Mouse (Mus musculus): Measurements from ENCODE around the gene Ephb6. TPM values are rescaled to one million over a fixed set of nuclear protein-coding genes. Genes with fewer than 3 reads are reported as not detected.

Gene Ephb6
- total RNA-seq, 2 experiments from 2014 or later, result 1.7 to 4.2 TPM

DNA sequence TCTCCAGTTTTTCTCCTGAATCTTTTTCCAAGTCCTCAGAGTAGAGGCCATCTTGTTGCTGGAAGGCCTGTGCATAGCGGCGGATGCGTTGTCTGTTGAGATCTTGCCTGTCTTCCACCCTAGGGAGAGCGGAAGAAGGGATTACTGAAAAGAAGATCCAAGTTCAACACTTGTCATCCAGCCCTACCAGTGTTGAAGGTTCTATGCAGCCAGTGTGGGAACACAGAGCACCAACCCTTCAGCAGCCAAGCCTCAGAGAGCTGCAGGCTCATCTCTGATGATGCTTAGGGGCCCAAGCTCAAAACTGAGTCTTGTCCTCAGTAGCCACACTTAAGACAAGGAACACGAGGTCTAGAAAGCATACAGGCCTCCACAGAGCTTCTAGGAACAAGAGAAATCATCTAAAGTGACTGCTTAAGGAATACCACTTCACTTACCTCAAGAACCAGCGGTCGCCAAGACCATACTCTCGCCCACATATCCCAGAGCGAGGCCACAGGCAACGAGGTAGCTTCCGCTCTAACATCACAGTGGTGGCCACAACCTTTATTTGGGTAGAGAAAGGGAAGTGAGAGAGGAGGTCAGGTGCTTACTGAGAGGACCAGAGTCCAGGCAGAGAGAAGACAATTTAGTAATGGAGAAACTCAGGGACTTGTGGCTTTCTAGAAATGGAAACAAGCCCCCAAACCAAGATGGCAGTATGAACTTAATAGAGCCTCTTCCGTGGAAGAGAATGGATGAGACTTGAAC, 16.1 kb downstream of the Ephb6 start:
- no peak for ATAC-seq (replicated peaks; ENCODE audit: poor library complexity)

DNA sequence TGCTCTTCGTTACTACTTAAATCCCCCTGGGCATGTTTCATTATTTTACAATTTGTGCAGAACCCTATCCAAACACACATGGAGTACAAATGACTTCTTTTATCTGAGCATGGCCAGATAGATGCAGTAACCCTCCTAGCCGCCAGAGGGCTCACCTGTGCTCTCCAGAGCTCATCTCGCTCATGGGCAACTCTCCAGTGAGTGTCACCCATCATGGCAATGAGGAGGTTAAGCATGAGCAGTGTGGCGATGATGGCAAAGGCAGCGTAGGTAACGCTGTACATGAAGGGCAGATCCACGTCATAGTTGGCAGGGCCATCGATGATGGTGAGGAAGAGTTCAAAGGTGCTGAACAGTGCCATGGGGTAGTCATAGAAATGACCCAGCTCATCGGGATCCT, 17.4 kb downstream of the Ephb6 start:
- ATAC-seq (replicated peaks; ENCODE audit: poor library complexity), result peak; percentile 92

DNA sequence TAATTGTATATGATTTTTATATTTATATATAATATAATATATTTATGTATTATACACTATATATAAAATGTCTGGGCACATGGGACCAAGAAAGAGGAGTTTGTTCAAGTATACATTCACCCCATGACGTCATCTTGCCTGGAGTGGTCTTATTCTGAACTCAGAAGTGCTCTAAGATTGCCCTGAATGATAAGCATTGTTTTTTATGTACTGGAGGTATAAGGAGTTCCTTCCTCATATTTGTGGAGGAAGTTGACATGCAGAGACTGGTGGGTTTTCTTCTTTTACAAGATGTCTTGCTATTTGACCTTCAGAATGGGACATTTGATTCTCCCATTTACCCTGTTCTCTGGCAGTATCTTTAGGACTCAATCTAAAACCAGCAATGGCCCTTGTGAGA, 22.9 kb downstream of the Ephb6 start:
- ATAC-seq (replicated peaks; ENCODE audit: poor library complexity), result no peak; the same call in 1 of the 2 replicates

DNA sequence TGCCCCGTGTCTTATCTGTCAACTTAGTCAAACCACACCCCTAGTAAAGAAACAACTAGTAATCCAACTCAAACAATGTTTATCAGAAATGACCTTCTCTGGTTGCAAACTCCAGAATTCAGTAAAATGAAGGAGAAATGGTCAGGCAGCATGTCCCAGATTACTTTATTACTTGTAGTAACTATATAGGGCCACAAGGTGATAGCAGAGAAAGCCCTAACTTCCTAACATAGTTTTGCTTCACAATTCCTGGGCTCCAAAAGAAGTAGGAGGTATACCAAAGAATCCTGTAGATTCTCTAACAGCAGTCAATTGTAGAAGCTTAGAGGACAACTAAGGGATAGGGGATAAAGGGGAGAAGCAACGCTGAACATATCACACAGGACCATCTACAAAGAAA, 25.5 kb downstream of the Ephb6 start:
- no peak for ATAC-seq (replicated peaks; ENCODE audit: poor library complexity)

DNA sequence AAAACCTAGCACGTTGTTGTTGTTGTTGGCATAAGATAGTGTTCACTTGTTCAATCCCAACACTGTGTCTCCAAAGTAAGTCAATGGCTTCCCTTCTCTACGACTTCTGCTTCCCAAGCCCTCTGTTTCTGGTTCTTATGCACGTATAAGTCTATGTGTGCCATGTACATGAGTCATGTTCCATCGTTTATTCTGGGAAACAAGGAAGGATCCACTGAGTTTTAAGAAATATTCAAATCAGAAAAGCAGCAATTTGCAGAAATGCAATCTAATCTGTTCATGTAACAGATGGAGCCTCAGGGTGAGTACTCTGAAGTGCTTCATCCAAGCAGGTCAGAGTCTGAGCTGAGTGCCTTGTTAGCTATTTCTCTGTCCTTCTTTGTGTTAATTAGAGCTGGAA, 26.3 kb downstream of the Ephb6 start:
- ATAC-seq (replicated peaks; ENCODE audit: poor library complexity), result no peak

DNA sequence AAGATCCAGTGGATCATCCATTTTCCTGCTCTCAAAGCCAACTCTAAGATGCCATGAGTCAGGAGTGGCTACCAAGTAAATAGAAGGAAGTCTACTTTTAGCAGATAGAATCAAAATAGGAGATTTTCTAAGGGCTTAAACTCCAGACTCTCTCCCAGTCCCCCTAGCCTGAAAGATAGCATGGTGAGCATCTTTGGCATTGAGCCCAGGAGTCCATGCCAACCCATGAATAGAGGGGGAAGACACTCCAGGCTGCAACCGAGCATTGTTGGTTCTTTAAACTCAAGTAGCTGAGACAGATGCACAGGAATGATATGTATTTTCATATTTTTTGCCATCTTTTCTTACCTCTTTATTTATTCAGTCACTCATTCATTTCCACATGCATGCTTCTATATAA, 29.9 kb downstream of the Ephb6 start:
- 0 out of 2 replicates have a peak, but pooled peaks have one; percentile 17 for ATAC-seq (replicated peaks; ENCODE audit: poor library complexity)

DNA sequence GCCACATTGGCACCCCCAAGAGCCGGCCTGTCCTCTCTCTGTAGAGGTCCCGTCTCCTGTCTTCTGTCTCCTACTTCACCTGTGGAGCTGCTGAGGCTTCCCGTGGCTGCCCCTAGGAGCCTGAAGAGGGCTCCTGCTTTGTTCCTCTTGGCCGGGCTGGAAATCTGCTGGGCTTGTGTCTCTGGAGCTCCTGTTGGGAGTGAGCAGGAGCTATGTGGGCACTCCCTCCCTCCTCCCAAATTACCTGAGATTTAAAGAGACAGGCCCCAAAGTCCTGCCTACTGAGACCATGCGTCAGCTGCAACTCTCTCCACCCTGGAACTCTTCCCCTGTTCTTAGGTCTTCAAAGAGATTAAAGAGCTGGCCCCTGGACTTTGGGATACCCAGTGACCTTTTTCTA, 30.9 kb downstream of the Ephb6 start, which contains the start of gene Trpv6:
Gene Trpv6, minus strand, starts transcription at position 228 of the 400 bp plus-strand sequence.
- ATAC-seq (replicated peaks; ENCODE audit: poor library complexity), result no peak

DNA sequence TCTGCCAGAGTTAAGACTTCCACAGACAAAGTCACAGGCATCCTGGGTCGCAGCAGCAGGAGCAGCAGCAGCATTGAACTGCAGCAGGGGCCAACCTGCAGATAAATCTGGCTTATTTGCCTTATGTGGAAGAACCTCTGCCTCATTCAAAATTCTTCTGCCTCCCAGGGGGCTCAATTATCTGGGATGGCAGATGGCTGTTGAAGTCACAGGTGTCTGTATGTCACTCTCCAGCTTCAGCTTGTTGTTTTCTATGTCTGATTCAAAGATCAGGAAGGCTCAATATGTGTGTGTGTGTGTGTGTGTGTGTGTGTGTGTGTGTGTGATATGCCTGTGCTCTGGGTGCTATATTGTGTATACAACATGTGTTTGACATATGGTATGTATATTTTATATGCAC, 32.1 kb downstream of the Ephb6 start:
- no peak for ATAC-seq (replicated peaks; ENCODE audit: poor library complexity)

DNA sequence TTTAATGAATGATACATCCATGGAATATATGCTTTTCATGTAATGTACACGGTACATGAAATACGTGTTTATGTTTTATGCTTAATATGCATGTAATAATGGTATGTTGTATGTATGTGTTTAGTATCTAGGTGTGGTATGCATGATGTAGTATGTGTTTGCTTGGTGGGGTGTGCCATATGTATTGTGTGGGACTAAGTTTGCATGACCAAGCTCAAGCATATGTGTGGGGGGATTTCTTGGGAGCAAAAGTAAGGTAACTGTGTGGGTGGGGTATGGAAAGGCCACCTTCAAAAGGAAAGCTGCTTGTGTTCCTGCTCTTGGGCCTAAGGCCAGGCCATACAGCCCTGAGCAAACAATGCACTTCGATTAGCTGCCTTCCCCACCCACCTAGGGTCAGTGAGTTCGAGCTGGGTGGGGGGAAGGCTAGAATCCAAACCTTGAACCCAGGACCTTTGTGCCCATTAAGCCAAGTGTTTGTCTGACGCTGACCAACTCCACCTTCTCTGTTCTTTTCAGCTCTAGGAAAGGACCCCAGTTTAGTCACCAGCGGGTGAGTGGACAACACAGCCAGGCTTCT, 32.7 kb downstream of the Ephb6 start:
- no peak for ATAC-seq (replicated peaks; ENCODE audit: poor library complexity)

DNA sequence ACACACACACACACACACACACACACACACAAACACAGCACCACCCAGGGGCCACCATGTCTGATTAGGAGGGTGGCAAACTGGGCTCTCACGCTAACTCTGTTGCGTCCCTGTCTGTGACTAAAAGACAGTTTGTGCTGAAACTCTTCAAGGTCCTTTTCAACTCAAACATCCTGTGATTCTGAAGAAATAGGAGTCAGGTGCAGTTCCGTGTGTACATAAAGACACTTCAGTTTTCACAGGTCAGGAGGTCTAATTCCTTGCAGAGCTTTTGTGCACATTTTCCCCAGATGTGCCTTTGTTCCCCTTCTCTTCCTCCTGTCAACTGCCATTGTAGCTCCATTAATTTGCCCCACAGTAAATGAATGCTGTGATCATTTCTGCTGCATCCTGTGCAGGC, 35.2 kb downstream of the Ephb6 start:
- ATAC-seq (replicated peaks; ENCODE audit: poor library complexity), result no peak

DNA sequence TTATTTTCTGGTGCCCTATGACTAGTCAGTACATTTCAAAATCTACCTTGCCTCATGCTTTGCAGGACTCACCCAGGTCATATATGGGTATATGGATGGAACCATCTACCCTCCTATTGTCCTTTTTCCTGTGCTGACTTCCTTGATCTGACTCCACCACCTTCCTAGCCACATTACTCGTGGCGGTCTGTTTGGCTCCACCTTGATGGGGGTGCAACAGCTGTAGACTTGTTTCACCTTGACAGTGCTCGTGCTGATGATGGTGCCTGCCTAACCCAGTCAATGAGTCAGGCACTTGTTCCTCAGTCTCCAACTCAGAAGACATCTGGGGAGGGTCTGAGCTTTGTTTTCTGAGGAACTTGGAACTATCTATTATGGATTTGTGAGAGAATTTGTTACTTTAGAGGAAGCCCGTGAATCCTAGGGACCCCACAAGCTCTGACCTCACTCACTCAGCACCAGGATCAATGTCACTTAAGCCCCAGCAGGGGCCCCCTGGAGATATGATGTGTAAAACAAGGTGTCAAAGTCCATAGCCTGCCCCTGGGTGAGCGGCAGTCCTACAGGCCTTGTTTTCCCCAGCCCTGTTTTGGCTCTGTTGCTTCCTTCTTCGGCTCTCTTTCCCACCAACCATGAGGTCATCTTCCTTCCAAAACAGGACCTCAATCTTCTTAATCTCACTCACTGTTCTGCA, 36.0 kb downstream of the Ephb6 start:
- no peak for ATAC-seq (replicated peaks; ENCODE audit: poor library complexity)

DNA sequence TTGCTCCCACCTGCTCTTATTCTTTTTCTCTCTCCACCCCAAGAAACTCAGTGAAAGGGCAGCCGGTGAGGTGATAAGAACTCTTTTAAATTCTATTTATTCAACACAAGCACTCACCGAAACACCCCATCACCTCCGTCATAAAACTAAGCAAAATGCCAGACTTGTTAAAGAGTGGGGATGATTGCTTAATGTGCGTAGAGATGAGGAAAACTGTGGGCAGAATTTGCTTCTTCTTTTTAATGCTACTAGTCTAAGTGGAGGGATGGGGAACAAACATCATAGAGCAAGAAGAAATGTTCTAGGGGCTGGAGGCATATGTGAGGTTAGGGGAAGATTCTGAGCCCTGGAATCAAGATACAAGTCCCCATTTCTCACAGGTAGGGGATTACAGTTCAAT, 37.5 kb downstream of the Ephb6 start:
- ATAC-seq (replicated peaks; ENCODE audit: poor library complexity), result peak; percentile 78

DNA sequence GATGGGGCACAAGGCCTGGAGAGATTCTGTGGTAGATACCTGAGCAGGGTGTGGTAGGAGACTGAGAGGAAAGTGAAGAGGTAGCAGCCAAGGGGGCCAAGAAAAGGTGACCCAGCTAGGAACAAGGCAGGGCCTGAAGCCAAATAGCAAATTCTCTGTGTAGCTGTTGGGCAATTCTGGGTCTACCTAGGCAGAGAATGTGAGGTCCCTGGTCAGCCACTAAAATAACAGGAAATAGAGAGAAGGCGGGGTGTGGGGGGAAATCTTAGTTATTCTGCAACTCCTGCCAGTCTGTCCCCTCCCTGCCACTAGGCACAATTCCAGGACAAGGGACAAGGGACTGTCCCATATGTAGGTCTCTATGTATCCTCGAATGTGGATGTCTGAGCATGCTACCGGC, 37.9 kb downstream of the Ephb6 start:
- ATAC-seq (replicated peaks; ENCODE audit: poor library complexity), result peak; percentile 67

DNA sequence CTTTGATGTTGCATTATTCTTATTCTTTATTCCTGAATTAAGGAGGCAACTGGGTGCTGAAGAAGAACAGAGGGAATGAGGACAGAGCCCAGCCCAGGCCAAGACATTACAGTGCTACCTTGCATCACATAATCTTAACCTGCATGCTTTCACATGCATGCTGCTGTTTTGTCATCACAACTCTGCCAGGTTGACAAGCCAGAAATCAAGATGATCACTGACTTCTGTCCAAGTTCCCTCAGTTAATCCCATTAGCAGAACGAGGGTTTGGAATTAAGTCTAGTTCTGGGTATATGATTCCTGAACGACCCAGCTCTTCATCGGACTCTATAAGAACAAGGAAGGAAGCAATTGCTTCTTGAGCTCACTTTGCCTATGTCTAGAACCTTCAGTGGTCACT, 40.9 kb downstream of the Ephb6 start:
- no peak for ATAC-seq (replicated peaks; ENCODE audit: poor library complexity)

DNA sequence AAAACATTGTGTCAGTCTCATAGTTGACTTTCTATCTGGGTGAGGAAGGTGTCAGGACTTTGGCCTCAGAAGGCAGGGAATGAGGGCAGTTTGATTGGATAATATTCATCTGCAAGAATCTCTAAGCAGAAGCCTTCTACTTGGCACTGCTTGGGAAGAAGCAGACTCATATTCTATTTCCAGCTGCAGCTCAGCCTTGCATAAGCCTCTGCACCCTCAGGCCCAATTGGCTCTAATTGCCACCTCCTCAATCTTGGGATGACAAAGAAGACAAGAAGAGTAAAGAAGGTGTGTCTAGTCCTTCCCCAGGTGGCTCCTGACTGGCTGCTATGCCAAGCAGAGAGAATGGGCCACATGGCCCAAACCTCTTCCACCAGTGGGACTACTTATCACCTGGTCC, 41.4 kb downstream of the Ephb6 start:
- ATAC-seq (replicated peaks; ENCODE audit: poor library complexity), result no peak

DNA sequence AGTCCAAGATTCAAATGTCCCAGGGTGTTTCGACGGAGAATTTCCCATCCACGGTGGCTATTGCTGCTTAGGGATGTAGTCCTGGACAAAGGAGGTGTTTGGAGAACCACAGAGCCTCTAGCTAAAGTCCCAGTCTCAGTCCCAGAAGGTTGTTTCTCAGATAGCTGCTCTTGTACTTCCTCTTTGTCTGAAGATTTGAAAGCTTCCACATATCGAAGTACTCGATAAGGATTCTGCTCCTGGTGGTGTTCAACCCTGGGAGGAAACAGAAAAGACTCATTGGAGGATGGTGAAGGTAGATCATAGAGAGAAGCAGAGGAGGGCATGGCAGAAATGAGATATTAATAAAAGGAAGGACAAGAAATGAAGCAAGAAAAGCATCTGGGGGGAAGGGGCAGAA, 47.9 kb downstream of the Ephb6 start:
- ATAC-seq (replicated peaks; ENCODE audit: poor library complexity), result peak; percentile 38; the same call in 1 of the 2 replicates

DNA sequence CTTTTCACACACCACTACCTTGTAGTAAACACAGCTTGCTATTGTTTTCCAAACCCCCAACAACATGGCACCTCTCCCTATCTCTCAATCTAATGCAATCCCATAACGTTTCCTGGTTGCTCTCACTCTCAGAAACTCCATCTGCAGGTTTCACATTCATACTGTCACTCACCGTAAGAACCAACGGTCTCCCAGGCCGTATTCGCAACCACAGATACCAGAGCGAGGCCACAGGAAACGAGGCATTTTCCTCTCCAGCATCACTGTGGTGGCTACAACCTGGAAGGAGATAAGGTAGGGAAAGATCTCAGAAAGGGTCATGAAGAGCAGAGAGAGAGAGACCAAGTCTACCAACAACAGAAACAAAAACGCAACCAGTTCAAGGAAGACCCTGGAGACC, 49.4 kb downstream of the Ephb6 start:
- peak; percentile 86 for ATAC-seq (replicated peaks; ENCODE audit: poor library complexity)

DNA sequence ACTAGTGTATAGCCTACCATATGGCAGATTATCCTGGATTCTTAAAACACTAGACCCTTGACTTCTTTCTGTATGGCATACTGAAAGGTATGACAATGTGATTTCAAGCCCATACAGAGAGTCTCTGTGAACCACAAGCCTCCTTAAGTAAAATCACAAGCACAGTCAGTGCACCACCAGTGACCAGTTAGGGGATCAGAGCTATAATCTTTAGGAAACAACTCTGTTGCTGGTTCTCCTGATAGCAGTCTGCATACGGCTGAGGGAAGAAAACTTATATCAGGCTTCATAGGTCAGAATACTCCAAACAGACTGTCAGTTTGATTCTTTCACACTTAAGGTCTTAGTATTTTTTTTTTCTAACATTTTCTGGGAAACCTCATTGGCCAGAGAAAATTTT, 53.2 kb downstream of the Ephb6 start:
- ATAC-seq (replicated peaks; ENCODE audit: poor library complexity), result no peak; the same call in 1 of the 2 replicates

DNA sequence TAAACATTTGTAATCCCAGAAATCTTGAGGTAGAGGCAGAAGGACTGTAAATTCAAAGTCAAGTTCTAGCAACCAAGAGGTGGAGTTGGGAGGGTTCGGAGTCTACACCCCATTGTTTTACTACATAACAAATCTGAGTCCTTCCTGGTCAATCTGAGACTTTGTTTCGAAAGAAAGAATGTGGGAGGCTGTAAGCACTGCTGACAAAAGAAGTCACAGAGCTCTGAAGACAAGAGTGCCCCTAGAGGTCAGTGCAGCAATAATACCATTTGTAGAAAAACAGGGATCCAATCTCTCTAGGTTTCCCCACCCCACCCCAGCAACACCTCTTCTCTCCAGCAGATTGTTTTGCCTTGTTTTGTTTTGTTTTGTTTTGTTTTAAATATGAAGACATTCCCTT, 57.0 kb downstream of the Ephb6 start:
- peak; percentile 96 for ATAC-seq (replicated peaks; ENCODE audit: poor library complexity)

All from megakaryocyte progenitor cell, adult 5-6 weeks (primary cell).